Mouse (Mus musculus): Measurements from ENCODE around the gene Pcdh7. TPM values are rescaled to one million over a fixed set of nuclear protein-coding genes. Genes with fewer than 3 reads are reported as not detected.

The Pcdh7 gene
- polyA plus RNA-seq (2021; fragmentation: Nextera tagmentation) = 9.4 and 10.0 TPM in 2 replicates
- long read RNA-seq, experiment 1, partial matches to known transcripts = 29 of 73 reads
- long read RNA-seq, experiment 1, other reads (novel, unspliced or antisense) = 44 of 73 reads
- long read RNA-seq, experiment 2, partial matches to known transcripts = 0 of 46 reads
- long read RNA-seq, experiment 2, other reads (novel, unspliced or antisense) = 45 of 46 reads

GRCm38 (mm10) chr5:57717906-57718875, at the start of gene Pcdh7:
Gene Pcdh7, plus strand, starts transcription at chr5:57717967.

All from layer of hippocampus, adult 6 months (tissue).